Mouse (Mus musculus) CH12.LX (cell line): ENCODE results near the gene Hspd1. TPM values are rescaled to one million over a fixed set of nuclear protein-coding genes. Genes with fewer than 3 reads are reported as not detected.
A peak's percentile ranks its signal among the peaks of the same experiment; 100 is the strongest.

Experiments
- DNase-seq: peaks from one replicate; pipeline ENCODE4 v3.0.0-alpha.2; 2013; ENCODE audit errors: extremely low read depth
- H3K27ac ChIP-seq: 2 replicates; pipeline ENCODE4 v1.5.1; 2012; ENCODE audit warnings: low read depth, mild to moderate bottlenecking, control low read depth, moderate library complexity; ENCODE audit not compliant: insufficient read depth
- H3K27me3 ChIP-seq: replicated peaks from 2 replicates; pipeline ENCODE3; 2012; ENCODE audit warnings: inconsistent platforms
- H3K36me3 ChIP-seq, 2 experiments: replicated peaks in 1 of 2; 2 replicates each; pipeline versions ENCODE3 to v1.6.1; 2012; ENCODE audit warnings: inconsistent platforms in 1 of 2, low read length in 1 of 2, mild to moderate bottlenecking in 1 of 2, mixed read lengths in 1 of 2, moderate library complexity in 1 of 2; ENCODE audit not compliant: control insufficient read depth in 1 of 2, insufficient read depth in 1 of 2
- H3K4me1 ChIP-seq, 2 experiments: 2 replicates each; pipeline ENCODE4 v1.6.1; 2012; ENCODE audit warnings: inconsistent platforms in 1 of 2, moderate library complexity in 1 of 2; ENCODE audit not compliant: insufficient read depth in 2 of 2, control insufficient read depth in 1 of 2
- H3K4me2 ChIP-seq: 2 replicates; pipeline ENCODE4 v1.6.1; 2012; ENCODE audit warnings: low read depth, mild to moderate bottlenecking, control low read depth; ENCODE audit not compliant: poor library complexity, insufficient read depth, severe bottlenecking
- H3K4me3 ChIP-seq, 3 experiments: fragments of 150-350 bp in 1 of 3; sonication (generic) in 1 of 3; replicated peaks in 1 of 3; 2 replicates each; pipeline versions ENCODE3 to v1.5.1; 2011 to 2012; ENCODE audit warnings: low read depth in 2 of 3, low read length in 2 of 3, mild to moderate bottlenecking in 2 of 3, moderate library complexity in 2 of 3, control low read depth in 1 of 3, improper control_type of control experiment in 1 of 3, inconsistent platforms in 1 of 3, mixed read lengths in 1 of 3; ENCODE audit not compliant: poor library complexity in 1 of 3
- H3K79me2 ChIP-seq: replicated peaks from 2 replicates; pipeline ENCODE4 v1.6.1; 2012; ENCODE audit warnings: mild to moderate bottlenecking, moderate library complexity; ENCODE audit not compliant: control insufficient read depth, poor library complexity, insufficient read depth, severe bottlenecking; ENCODE audit errors: extremely low read depth
- H3K9ac ChIP-seq: 2 replicates; pipeline ENCODE4 v1.6.1; 2012; ENCODE audit warnings: low read depth, mild to moderate bottlenecking, control low read depth, moderate library complexity; ENCODE audit not compliant: insufficient read depth
- H3K9me3 ChIP-seq: replicated peaks from 2 replicates; pipeline ENCODE3; 2012; ENCODE audit warnings: low read length, inconsistent platforms, mixed read lengths
- BHLHE40 ChIP-seq: IDR thresholded peaks from 2 replicates; pipeline ENCODE4 v1.6.1; 2011; ENCODE audit warnings: mild to moderate bottlenecking, low read depth, low read length, improper control_type of control experiment
- CHD1 ChIP-seq: IDR thresholded peaks from 2 replicates; pipeline ENCODE4 v1.6.1; 2012; ENCODE audit warnings: low read depth, low read length, improper control_type of control experiment, inconsistent platforms
- CHD2 ChIP-seq: IDR thresholded peaks from 2 replicates; pipeline ENCODE4 v1.6.1; 2011; ENCODE audit warnings: low read length, improper control_type of control experiment
- CTCF ChIP-seq, 2 experiments: IDR thresholded peaks in 1 of 2; conservative IDR thresholded peaks in 1 of 2; 2 replicates each; pipeline ENCODE4 v1.5.1; 2011 to 2012; ENCODE audit warnings: low read depth in 2 of 2, low read length in 2 of 2, improper control_type of control experiment in 1 of 2, inconsistent platforms in 1 of 2, mild to moderate bottlenecking in 1 of 2, moderate library complexity in 1 of 2
- EP300 ChIP-seq: IDR thresholded peaks from 2 replicates; pipeline ENCODE4 v1.6.1; 2011; ENCODE audit warnings: low read length, improper control_type of control experiment
- HCFC1 ChIP-seq: IDR thresholded peaks from 2 replicates; pipeline ENCODE4 v1.6.1; 2012; ENCODE audit warnings: low read depth, mild to moderate bottlenecking, inconsistent platforms, low read length, improper control_type of control experiment
- JUN ChIP-seq: IDR thresholded peaks from 2 replicates; pipeline ENCODE4 v1.6.1; 2011; ENCODE audit warnings: low read depth, mild to moderate bottlenecking, low read length, improper control_type of control experiment, moderate library complexity; ENCODE audit not compliant: insufficient read depth
- JUND ChIP-seq: conservative IDR thresholded peaks from 2 replicates; pipeline ENCODE4 v1.6.1; 2011; ENCODE audit warnings: low read depth, low read length, improper control_type of control experiment
- KAT2A ChIP-seq: IDR thresholded peaks from 2 replicates; pipeline ENCODE4 v1.6.1; 2012; ENCODE audit warnings: low read length, improper control_type of control experiment, inconsistent platforms; ENCODE audit not compliant: insufficient replicate concordance
- MAX ChIP-seq: IDR thresholded peaks from 2 replicates; pipeline ENCODE4 v1.6.1; 2011; ENCODE audit warnings: low read length, improper control_type of control experiment
- MAZ ChIP-seq: IDR thresholded peaks from 2 replicates; pipeline ENCODE4 v1.6.1; 2012; ENCODE audit warnings: low read depth, mild to moderate bottlenecking, inconsistent platforms, low read length, improper control_type of control experiment, moderate library complexity
- MXI1 ChIP-seq: IDR thresholded peaks from 2 replicates; pipeline ENCODE4 v1.6.1; 2011; ENCODE audit warnings: mild to moderate bottlenecking, low read depth, low read length, improper control_type of control experiment
- MYC ChIP-seq: IDR thresholded peaks from 2 replicates; pipeline ENCODE4 v1.6.1; 2011; ENCODE audit warnings: low read depth, mild to moderate bottlenecking, improper control_type of control experiment, low read length
- NRF1 ChIP-seq: IDR thresholded peaks from 2 replicates; pipeline ENCODE4 v1.6.1; 2014; ENCODE audit warnings: low read depth, mild to moderate bottlenecking, inconsistent platforms, low read length, improper control_type of control experiment, moderate library complexity
- POLR2A ChIP-seq: IDR thresholded peaks from 2 replicates; pipeline ENCODE4 v1.6.1; 2011; ENCODE audit warnings: low read depth, mild to moderate bottlenecking, improper control_type of control experiment, low read length
- POLR2AphosphoS2 ChIP-seq: IDR thresholded peaks from 2 replicates; pipeline ENCODE4 v1.6.1; 2011; ENCODE audit warnings: low read depth, low read length, improper control_type of control experiment
- RAD21 ChIP-seq: IDR thresholded peaks from 2 replicates; pipeline ENCODE4 v1.6.1; 2011; ENCODE audit warnings: low read depth, mild to moderate bottlenecking, low read length, improper control_type of control experiment, moderate library complexity
- SMC3 ChIP-seq: IDR thresholded peaks from 2 replicates; pipeline ENCODE4 v1.6.1; 2011; ENCODE audit warnings: low read depth, low read length, improper control_type of control experiment
- TBP ChIP-seq: conservative IDR thresholded peaks from 2 replicates; pipeline ENCODE4 v1.6.1; 2011; ENCODE audit warnings: low read depth, low read length, improper control_type of control experiment
- UBTF ChIP-seq: IDR thresholded peaks from 2 replicates; pipeline ENCODE4 v1.6.1; 2012; ENCODE audit warnings: low read depth, mild to moderate bottlenecking, inconsistent platforms, low read length, improper control_type of control experiment, moderate library complexity
- USF2 ChIP-seq: conservative IDR thresholded peaks from 2 replicates; pipeline ENCODE4 v1.6.1; 2011; ENCODE audit warnings: low read depth, low read length, improper control_type of control experiment
- ZC3H11A ChIP-seq: IDR thresholded peaks from 2 replicates; pipeline ENCODE4 v1.6.1; 2012; ENCODE audit warnings: low read depth, mild to moderate bottlenecking, inconsistent platforms, low read length, improper control_type of control experiment
- ZNF384 ChIP-seq: IDR thresholded peaks from 2 replicates; pipeline ENCODE4 v1.6.1; 2012; ENCODE audit warnings: low read depth, low read length, improper control_type of control experiment, inconsistent platforms
- dilution Hi-C: fragments of 300-500 bp; cut with MboI; formaldehyde crosslinking; loops from 2 replicates; pipeline ENCODE4 v1.14.3; 2020; ENCODE audit warnings: low sequenced_read_pairs; ENCODE audit not compliant: extremely low pct_unique_long_range_greater_than_20kb, extremely low pct_ligation_motif_present
- in situ Hi-C: fragments of 300-500 bp; cut with MboI; formaldehyde crosslinking; loops from 3 replicates; pipeline ENCODE4 v1.14.3; 2019; ENCODE audit warnings: low sequenced_read_pairs, low pct_ligation_motif_present, low pct_unique_long_range_greater_than_20kb, mixed read lengths
- polyA plus RNA-seq: library from polyadenylated mRNA; unstranded; fragments of >175 nt; gene quantifications from 2 replicates; pipeline ENCODE4 v1.2.1, GENCODE M21; 2012; ENCODE audit warnings: low read depth; ENCODE audit not compliant: insufficient read length
- total RNA-seq, 2 experiments: library from RNA; depleted of rRNA; stranded (reverse); fragments of 300-350 nt in 1 of 2; fragments of >200 nt in 1 of 2; gene quantifications; 2 replicates each; pipeline ENCODE4 v1.2.3; 2012 to 2014

Gene Hspd1
- total and polyA plus RNA-seq, 3 experiments, result 363 to 920 (median 764) TPM

- Histone ChIP-seq H3K9ac (no peak overlapping the region), H3K4me1 (peaks cover 3 to 19% of the 10 kb centered on the region in 2 experiments), H3K27ac (no peak overlapping the region), H3K4me3 (no peak overlapping the region), H3K9me3 (no peaks in the 10 kb centered on the region), H3K4me2 (no peak overlapping the region), H3K36me3 (peaks cover 4 to 47% of the 10 kb centered on the region in 2 experiments), H3K79me2 (peaks cover 60% of the 10 kb centered on the region), H3K27me3 (no peaks in the 10 kb centered on the region)
- no peak for DNase-seq
- in situ Hi-C loops (no loop called here), dilution Hi-C loops (no loop called here)
- no peak for TF ChIP-seq JUND
- no peak for TF ChIP-seq HCFC1
- no peak for TF ChIP-seq USF2
- TF ChIP-seq CTCF (conservative IDR thresholded peaks at IDR 0.05 in 1 of 2, IDR thresholded peaks at IDR 0.05 in 1 of 2; ENCODE audit: low read depth in 2 of 2, low read length in 2 of 2), result 0 out of 4 replicates have a peak, but pooled peaks of 1 of the 2 experiments have one; percentile 16
- TF ChIP-seq TBP, result no peak
Measured at GRCm38 (mm10) chr1:55135846-55136245, 47.8 kb upstream of the Hspd1 start.

GRCm38 (mm10) chr1:55134301-55134700 lies 46.3 kb upstream of the Hspd1 start:
- no peak overlapping the region for H3K4me2 ChIP-seq
- no peak overlapping the region for H3K27ac ChIP-seq
- no peak overlapping the region for H3K9ac ChIP-seq
- no peak overlapping the region for H3K4me3 ChIP-seq
- dilution Hi-C loops, result no loop called here
- DNase-seq, result no peak
- H3K27me3 ChIP-seq, result no peaks in the 10 kb centered on the region
- H3K4me1 ChIP-seq, result peaks cover 3 to 29% of the 10 kb centered on the region in 2 experiments
- H3K9me3 ChIP-seq, result no peaks in the 10 kb centered on the region
- H3K79me2 ChIP-seq, result peaks cover 55% of the 10 kb centered on the region
- in situ Hi-C loops, result no loop called here
- H3K36me3 ChIP-seq, result peaks cover 0 to 35% of the 10 kb centered on the region in 2 experiments
- TF ChIP-seq CHD1, result no peak
- TF ChIP-seq RAD21, result no peak
- TF ChIP-seq KAT2A, result no peak
- TF ChIP-seq UBTF, result no peak
- TF ChIP-seq BHLHE40, result no peak
- no peak for TF ChIP-seq MAZ
- TF ChIP-seq NRF1, result no peak
- TF ChIP-seq JUND, result no peak
- TF ChIP-seq SMC3, result no peak

GRCm38 (mm10) chr1:55133173-55133572 lies 45.1 kb upstream of the Hspd1 start:
- in situ Hi-C loops, result no loop called here
- Histone ChIP-seq H3K9me3 (no peaks in the 10 kb centered on the region), H3K4me3 (no peak overlapping the region), H3K4me2 (no peak overlapping the region), H3K27ac (no peak overlapping the region), H3K36me3 (peaks cover 0 to 30% of the 10 kb centered on the region in 2 experiments), H3K9ac (no peak overlapping the region), H3K4me1 (peaks cover 3 to 30% of the 10 kb centered on the region in 2 experiments), H3K79me2 (peaks cover 50% of the 10 kb centered on the region), H3K27me3 (no peaks in the 10 kb centered on the region)
- DNase-seq, result no peak
- TF ChIP-seq TBP (no peak), JUN (no peak), MXI1 (no peak), MAX (no peak), CHD1 (no peak), UBTF (no peak), POLR2A (no peak), NRF1 (no peak), CHD2 (no peak), MYC (no peak), ZC3H11A (no peak), EP300 (no peak), ZNF384 (no peak), POLR2AphosphoS2 (no peak)
- dilution Hi-C loops, result no loop called here
